Mouse (Mus musculus): ENCODE data around the gene Ppm1e.

DNA sequence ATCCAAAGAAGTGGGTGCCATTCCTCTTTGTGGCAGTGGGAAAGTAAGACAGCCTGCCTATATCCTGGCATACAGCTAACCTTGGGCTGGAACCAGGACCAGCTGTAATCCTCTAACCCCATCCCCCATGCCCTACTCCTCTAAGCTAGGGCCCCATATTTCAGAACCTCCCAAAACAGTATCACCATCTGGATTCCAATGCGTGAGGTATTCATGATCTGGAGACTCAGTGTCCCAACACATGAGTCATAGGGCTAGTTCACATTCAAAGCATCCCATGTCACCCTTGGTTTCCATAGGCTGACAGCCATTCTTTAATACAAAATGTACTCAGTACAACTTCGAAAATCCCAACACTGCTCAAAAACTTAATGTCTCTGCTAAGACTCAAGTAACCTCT, 63.2 kb downstream of the Ppm1e start:
- TF ChIP-seq CHD2 (IDR thresholded peaks at IDR 0.05; ENCODE audit: low read depth, low read length): no peak
- no peak for TF ChIP-seq ZC3H11A (IDR thresholded peaks at IDR 0.05; ENCODE audit: borderline replicate concordance, low read depth, low read length)
- TF ChIP-seq MAFK (IDR thresholded peaks at IDR 0.05; ENCODE audit: insufficient read depth, low read depth, low read length): no peak
- TF ChIP-seq HCFC1 (IDR thresholded peaks at IDR 0.05; ENCODE audit: borderline replicate concordance, insufficient read depth, low read length): no peak

All from ES-E14 (cell line).